ENCODE assay signal across 8 mouse cellular contexts in the genomic region with DNA sequence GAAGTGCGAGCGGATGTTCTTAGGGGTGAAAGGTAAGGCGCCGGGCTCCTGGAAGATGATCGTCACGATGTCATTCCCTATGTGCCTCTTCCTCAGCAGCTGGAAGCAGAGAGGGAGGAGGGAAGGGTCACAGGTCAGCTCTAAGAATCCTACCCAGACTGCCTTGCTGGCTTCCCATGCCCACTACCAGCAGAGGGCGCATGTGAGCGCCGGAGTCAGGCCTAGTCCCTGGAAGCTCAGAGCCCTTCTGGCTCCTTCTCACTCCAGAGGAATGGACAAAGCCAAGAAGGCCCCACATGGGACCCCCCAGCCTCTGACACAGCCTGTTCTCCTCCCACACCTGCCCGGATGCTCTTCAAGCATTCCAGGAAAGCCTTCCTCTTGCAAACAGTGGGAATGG.
A peak's percentile ranks its signal among the peaks of the same experiment; 100 is the strongest.
DNase-seq lines count a peak whose midpoint lies in the region; TF ChIP-seq lines count a peak whose summit lies in the region.

No protein-coding gene starts in this region.

- no peak overlapping the region for H3K27ac ChIP-seq in liver, adult 2 months (replicated peaks; ENCODE audit: insufficient read depth, low read depth, low read length)

- peak; percentile 49 for DNase-seq in 3134 (ENCODE audit: extremely low read depth, insufficient read length, low spot score)
- DNase-seq in adrenal gland, postnatal 10 days, result peak; percentile 93
- peak; percentile 90 for DNase-seq in embryo, embryonic 9.5 days (ENCODE audit: extremely low spot score)
- peak; percentile 49 to 65 for DNase-seq in heart, adult 9 months (ENCODE audit: low spot score in 2 of 2)
- DNase-seq in kidney, adult 9 months, result peak; percentile 83
- DNase-seq in liver, adult 2 months (ENCODE audit: extremely low read depth, low read depth, low spot score), result peak; percentile 30
- DNase-seq in natural killer cell, adult 2 months (ENCODE audit: low spot score in 2 of 2), result peak; percentile 34 to 65
- peak; percentile 69 to 92 for DNase-seq in spleen, postnatal 4 days (ENCODE audit: low spot score in 2 of 2)

- peak; percentile 99 for TF ChIP-seq CTCF in liver, adult 2 months (IDR thresholded peaks at IDR 0.05; ENCODE audit: low read depth, low read length)

- H3K36me3 ChIP-seq in liver, adult 2 months (ENCODE audit: control insufficient read depth, insufficient read depth, low read length), result no peaks in the 10 kb centered on the region

- no peak overlapping the region for H3K4me3 ChIP-seq in liver, adult 2 months (ENCODE audit: insufficient read depth, low read depth, low read length)

- 30% methylated on average over 10 of the region's 10 CpGs for WGBS in liver, adult 2 months

- H3K9ac ChIP-seq in liver, adult 2 months (ENCODE audit: low read depth, low read length), result no peak overlapping the region

- TF ChIP-seq POLR2A in liver, adult 2 months (IDR thresholded peaks at IDR 0.05; ENCODE audit: extremely low read depth, insufficient read depth, low read length), result no peak

- no peaks in the 10 kb centered on the region for H3K79me2 ChIP-seq in liver, adult 2 months (ENCODE audit: control insufficient read depth, insufficient read depth, low read length)

- H3K4me1 ChIP-seq in liver, adult 2 months (ENCODE audit: control insufficient read depth, insufficient read depth, low read length), result no peaks in the 10 kb centered on the region

- H3K27me3 ChIP-seq in liver, adult 2 months (ENCODE audit: control insufficient read depth, insufficient read depth, low read length), result no peaks in the 10 kb centered on the region

Comparison
In these comparisons a context has a peak if more than half of its experiments do, and no peak if none do; other contexts are left out.
1. DNase-seq: peak in every context shown above with its lines; median percentile 93 in adrenal gland, postnatal 10 days; 90 in embryo, embryonic 9.5 days; 83 in kidney, adult 9 months; 80 in spleen, postnatal 4 days; 57 in heart, adult 9 months; 50 in natural killer cell, adult 2 months; 49 in 3134; 30 in liver, adult 2 months.